Mouse (Mus musculus) intestine, postnatal 0 days (tissue): ENCODE data around the gene Cmya5. TPM values are rescaled to one million over a fixed set of nuclear protein-coding genes. Genes with fewer than 3 reads are reported as not detected.

Experiments
- ATAC-seq: fragments of 200-750 bp; cut with Nextera tagmentation; 2 replicates; pipeline ENCODE4 v1.8.0; 2017; ENCODE audit warnings: mild to moderate bottlenecking, moderate TSS enrichment, moderate library complexity
- H3K27ac ChIP-seq: fragments of 300-500 bp; sonication (generic); 2 replicates; pipeline ENCODE4 v1.5.1; 2014; ENCODE audit warnings: mild to moderate bottlenecking, low read depth, low read length, moderate library complexity
- H3K27me3 ChIP-seq: fragments of 300-500 bp; sonication (generic); replicated peaks from 2 replicates; pipeline ENCODE4 v1.6.1; 2014; ENCODE audit warnings: low read length, mixed read lengths; ENCODE audit not compliant: control insufficient read depth, insufficient read depth
- H3K36me3 ChIP-seq: fragments of 300-500 bp; sonication (generic); 2 replicates; pipeline ENCODE4 v1.6.1; 2014; ENCODE audit warnings: mild to moderate bottlenecking, moderate library complexity; ENCODE audit not compliant: control insufficient read depth, insufficient read depth
- H3K4me1 ChIP-seq: fragments of 300-500 bp; sonication (generic); replicated peaks from 2 replicates; pipeline ENCODE4 v1.6.1; 2014; ENCODE audit warnings: antibody characterized with exemption, low read length, mixed read lengths; ENCODE audit not compliant: control insufficient read depth, insufficient read depth
- H3K4me2 ChIP-seq: fragments of 300-500 bp; sonication (generic); replicated peaks from 2 replicates; pipeline ENCODE4 v1.6.1; 2014; ENCODE audit warnings: low read depth, mild to moderate bottlenecking, moderate library complexity
- H3K4me3 ChIP-seq: fragments of 300-500 bp; sonication (generic); 2 replicates; pipeline ENCODE4 v1.5.1; 2014; ENCODE audit warnings: low read depth, low read length
- H3K9ac ChIP-seq: fragments of 300-500 bp; sonication (generic); 2 replicates; pipeline ENCODE4 v1.6.1; 2014; ENCODE audit warnings: mild to moderate bottlenecking, low read depth, low read length
- H3K9me3 ChIP-seq: fragments of 300-500 bp; sonication (generic); 2 replicates; pipeline ENCODE4 v1.6.1; 2016; ENCODE audit warnings: mixed run types; ENCODE audit not compliant: control insufficient read depth
- CTCF ChIP-seq: sonication (generic); IDR thresholded peaks from 2 replicates; pipeline ENCODE4 v1.5.1; 2016; ENCODE audit warnings: low read depth, mild to moderate bottlenecking, control low read depth, antibody characterized with exemption, moderate library complexity
- WGBS: fragments of 180-500 bp; shearing (Covaris S2); extraction: QIAGEN DNeasy Blood & Tissue Kit; methylation state at CpG from one replicate; pipeline ENCODE4 v1.1.7; 2014; 5-methylcytosine and 5-hydroxymethylcytosine counted together
- polyA plus RNA-seq: library from polyadenylated mRNA; unstranded; fragments of >200 nt; fragmentation: Nextera tagmentation; extraction: Ambion mirVana; gene quantifications from 2 replicates; pipeline ENCODE4 v1.2.1, GENCODE M21; 2015

Cmya5 gene
- polyA plus RNA-seq, 1 experiment from 2014 or later = 0.04 TPM

DNA sequence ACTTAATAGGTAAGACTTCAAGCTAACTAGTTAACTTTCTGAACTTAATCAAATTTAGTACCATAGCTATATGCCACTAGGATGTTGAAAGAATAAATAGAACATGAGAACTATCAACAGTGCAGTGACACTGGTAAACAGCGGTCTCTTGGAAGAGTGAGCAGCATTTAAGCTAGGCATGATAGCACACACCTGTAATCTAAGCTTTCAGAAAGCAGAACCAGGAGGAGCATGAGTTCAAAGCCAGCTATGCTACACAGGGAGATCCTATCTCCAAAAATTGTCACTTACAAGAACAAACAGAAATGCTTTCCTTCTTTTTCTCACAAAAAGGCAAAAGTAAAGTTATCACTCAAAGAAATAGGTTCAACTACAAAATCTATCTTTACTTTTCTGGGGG is 35.8 kb upstream of the Cmya5 start:
- Histone ChIP-seq H3K36me3 (peaks cover 23% of the 10 kb centered on the region), H3K27me3 (no peaks in the 10 kb centered on the region), H3K4me1 (no peaks in the 10 kb centered on the region), H3K27ac (no peak overlapping the region), H3K9ac (no peak overlapping the region), H3K4me2 (no peak overlapping the region), H3K9me3 (no peaks in the 10 kb centered on the region), H3K4me3 (no peak overlapping the region)
- no peak for TF ChIP-seq CTCF
- ATAC-seq = no peak
- 87% methylated on average over 1 of the region's 1 CpGs for WGBS

DNA sequence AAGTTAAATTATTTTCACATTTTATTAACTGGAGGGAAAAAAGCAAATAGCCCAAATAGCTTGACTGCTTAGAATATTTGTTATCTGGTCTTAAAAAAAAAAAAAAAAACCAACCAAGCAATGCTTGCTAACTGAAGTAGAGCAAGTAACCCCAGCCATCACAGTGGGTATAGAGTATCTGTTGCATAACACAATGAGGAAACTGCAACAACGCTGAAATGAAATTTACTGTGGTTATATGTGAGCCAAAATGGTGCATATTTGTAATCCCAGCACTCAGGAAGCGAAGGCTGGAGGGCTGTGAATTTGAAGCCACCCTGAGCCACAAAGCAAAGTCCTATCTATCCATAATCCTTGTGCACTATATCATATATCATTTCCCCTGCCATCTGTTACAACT is 35.0 kb upstream of the Cmya5 start:
- 76% methylated on average over 2 of the region's 2 CpGs for WGBS
- no peaks in the 10 kb centered on the region for H3K27me3 ChIP-seq
- no peak for TF ChIP-seq CTCF

DNA sequence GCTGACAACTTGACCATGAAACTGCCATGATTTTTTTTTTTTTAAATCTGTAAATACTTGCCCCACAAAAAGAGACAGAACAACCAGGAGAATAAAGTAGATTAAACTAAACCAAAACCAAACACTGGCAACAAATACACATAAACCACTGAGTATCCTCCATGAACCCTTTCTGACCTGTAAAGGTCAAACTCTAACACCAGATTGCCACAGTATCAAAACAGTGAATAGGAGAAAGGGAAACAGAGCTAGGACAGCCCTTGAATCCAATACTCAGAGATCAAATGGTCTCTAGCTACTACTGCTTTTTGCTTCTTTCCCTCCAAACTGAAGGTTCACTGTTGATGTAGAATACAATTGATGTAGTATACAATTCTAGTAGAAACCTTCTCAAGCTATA is 33.0 kb upstream of the Cmya5 start:
- no peak overlapping the region for H3K27ac ChIP-seq
- H3K4me2 ChIP-seq = no peak overlapping the region
- H3K27me3 ChIP-seq = no peaks in the 10 kb centered on the region
- no peak overlapping the region for H3K9ac ChIP-seq
- H3K4me1 ChIP-seq = no peaks in the 10 kb centered on the region
- peaks cover 32% of the 10 kb centered on the region for H3K36me3 ChIP-seq
- TF ChIP-seq CTCF = no peak
- no peak for ATAC-seq
- no peaks in the 10 kb centered on the region for H3K9me3 ChIP-seq
- H3K4me3 ChIP-seq = no peak overlapping the region

More for the DNA sequence above, 35.0 kb upstream of the Cmya5 start:
- Histone ChIP-seq H3K9ac (no peak overlapping the region), H3K4me3 (no peak overlapping the region), H3K4me1 (no peaks in the 10 kb centered on the region), H3K27ac (no peak overlapping the region), H3K36me3 (peaks cover 27% of the 10 kb centered on the region), H3K9me3 (no peaks in the 10 kb centered on the region), H3K4me2 (no peak overlapping the region)
- no peak for ATAC-seq

- WGBS = 94% methylated on average over 4 of the region's 4 CpGs
- H3K9me3 ChIP-seq = no peaks in the 10 kb centered on the region
Observed at GRCm38 (mm10) chr13:93163303-93163702, 18.8 kb upstream of the Cmya5 start.

DNA sequence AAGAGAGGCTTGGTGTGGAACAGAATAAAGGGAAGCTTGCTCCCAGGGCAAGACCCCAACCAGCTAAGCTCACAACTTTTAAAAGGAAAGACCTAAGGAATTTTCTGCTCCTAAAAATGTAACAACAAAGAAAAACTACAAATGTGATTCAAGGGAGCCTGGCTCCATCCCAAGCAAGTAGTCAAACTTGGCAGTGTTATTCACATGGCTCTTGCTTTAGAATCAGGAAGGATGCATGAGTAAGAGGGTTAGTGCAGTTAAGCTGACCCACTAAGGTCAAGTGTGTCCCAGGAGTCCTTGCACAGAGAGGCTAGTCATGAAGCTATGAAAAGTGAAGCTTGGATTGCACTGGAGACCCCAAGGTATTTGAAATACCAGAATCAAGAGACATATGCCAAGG is 17.9 kb upstream of the Cmya5 start:
- no peak for ATAC-seq
- TF ChIP-seq CTCF = no peak
- H3K27ac ChIP-seq = no peak overlapping the region
- H3K4me1 ChIP-seq = no peaks in the 10 kb centered on the region
- H3K4me2 ChIP-seq = no peak overlapping the region
- no peak overlapping the region for H3K4me3 ChIP-seq
- H3K9ac ChIP-seq = no peak overlapping the region
- H3K9me3 ChIP-seq = no peaks in the 10 kb centered on the region
- H3K27me3 ChIP-seq = no peaks in the 10 kb centered on the region
- H3K36me3 ChIP-seq = peaks cover 41% of the 10 kb centered on the region

More at GRCm38 (mm10) chr13:93163303-93163702, 18.8 kb upstream of the Cmya5 start:
- Histone ChIP-seq H3K4me3 (no peak overlapping the region), H3K36me3 (peaks cover 41% of the 10 kb centered on the region), H3K4me1 (no peaks in the 10 kb centered on the region), H3K4me2 (no peak overlapping the region), H3K27ac (no peak overlapping the region), H3K9ac (no peak overlapping the region), H3K27me3 (no peaks in the 10 kb centered on the region)
- TF ChIP-seq CTCF = no peak
- no peak for ATAC-seq

DNA sequence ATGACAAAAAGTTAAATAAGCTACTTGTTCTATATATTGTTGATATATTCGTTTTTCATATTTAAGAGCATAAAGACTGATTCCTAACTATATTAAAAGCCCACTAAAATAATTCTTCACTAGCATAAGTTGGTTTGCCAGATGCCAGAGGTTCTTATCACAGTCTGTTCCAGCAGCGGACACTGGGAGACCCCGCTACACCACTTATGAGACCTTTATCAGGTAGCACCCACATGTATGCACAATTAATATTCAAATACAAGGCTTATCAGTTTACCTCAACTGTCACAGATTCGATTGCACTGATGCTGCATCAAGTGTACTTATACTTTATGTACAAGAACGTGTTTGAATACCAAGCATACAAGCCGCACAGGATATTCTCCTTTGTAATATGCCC is 13.7 kb upstream of the Cmya5 start:
- Histone ChIP-seq H3K36me3 (peaks cover 31% of the 10 kb centered on the region), H3K9me3 (no peaks in the 10 kb centered on the region), H3K9ac (no peak overlapping the region), H3K4me3 (no peak overlapping the region), H3K27ac (no peak overlapping the region), H3K4me1 (no peaks in the 10 kb centered on the region), H3K4me2 (no peak overlapping the region), H3K27me3 (no peaks in the 10 kb centered on the region)
- WGBS = 93% methylated on average over 6 of the region's 6 CpGs
- no peak for TF ChIP-seq CTCF
- ATAC-seq = no peak

GRCm38 (mm10) chr13:93153280-93153679 is 8.8 kb upstream of the Cmya5 start:
- no peaks in the 10 kb centered on the region for H3K9me3 ChIP-seq

More at GRCm38 (mm10) chr13:93153280-93153679, 8.8 kb upstream of the Cmya5 start:
- Histone ChIP-seq H3K4me3 (no peak overlapping the region), H3K36me3 (peaks cover 31% of the 10 kb centered on the region), H3K4me2 (no peak overlapping the region), H3K27ac (no peak overlapping the region), H3K27me3 (no peaks in the 10 kb centered on the region), H3K9ac (no peak overlapping the region), H3K4me1 (no peaks in the 10 kb centered on the region)
- 77% methylated on average over 1 of the region's 1 CpGs for WGBS
- no peak for ATAC-seq
- no peak for TF ChIP-seq CTCF
